Mouse (Mus musculus) liver, adult 2 months (tissue): Measurements from ENCODE around the gene Car6. TPM values are rescaled to one million over a fixed set of nuclear protein-coding genes. Genes with fewer than 3 reads are reported as not detected.

Source experiments
- DNase-seq: peaks from one replicate; pipeline ENCODE4 v3.0.0-alpha.2; 2011; ENCODE audit warnings: low read depth, low spot score; ENCODE audit errors: extremely low read depth
- H3K27ac ChIP-seq: fragments of 200-500 bp; replicated peaks from 2 replicates; pipeline ENCODE4 v1.5.1; 2012; ENCODE audit warnings: low read depth, mild to moderate bottlenecking, control low read depth, inconsistent platforms, low read length; ENCODE audit not compliant: insufficient read depth
- H3K27me3 ChIP-seq: fragments of 200-500 bp; 2 replicates; pipeline ENCODE4 v1.6.1; 2012; ENCODE audit warnings: mild to moderate bottlenecking, moderate library complexity, low read length, inconsistent platforms; ENCODE audit not compliant: control insufficient read depth, insufficient read depth
- H3K36me3 ChIP-seq: fragments of 200-500 bp; 2 replicates; pipeline ENCODE4 v1.6.1; 2012; ENCODE audit warnings: low read length, inconsistent platforms; ENCODE audit not compliant: control insufficient read depth, insufficient read depth
- H3K4me1 ChIP-seq: fragments of 200-500 bp; 2 replicates; pipeline ENCODE4 v1.6.1; 2011; ENCODE audit warnings: low read length; ENCODE audit not compliant: control insufficient read depth, insufficient read depth
- H3K4me3 ChIP-seq: fragments of 200-500 bp; 2 replicates; pipeline ENCODE4 v1.5.1; 2011; ENCODE audit warnings: low read depth, mild to moderate bottlenecking, control low read depth, low read length, moderate library complexity; ENCODE audit not compliant: insufficient read depth
- H3K79me2 ChIP-seq: fragments of 200-500 bp; 2 replicates; pipeline ENCODE4 v1.6.1; 2012; ENCODE audit warnings: inconsistent platforms, mild to moderate bottlenecking, low read length, moderate library complexity; ENCODE audit not compliant: control insufficient read depth, insufficient read depth
- H3K9ac ChIP-seq: fragments of 200-500 bp; 2 replicates; pipeline ENCODE4 v1.6.1; 2012; ENCODE audit warnings: low read depth, mild to moderate bottlenecking, control low read depth, inconsistent platforms, low read length
- CTCF ChIP-seq: fragments of 200-500 bp; IDR thresholded peaks from 2 replicates; pipeline ENCODE4 v1.5.1; 2011; ENCODE audit warnings: low read depth, low read length, control low read depth
- POLR2A ChIP-seq: fragments of 200-500 bp; IDR thresholded peaks from 2 replicates; pipeline ENCODE4 v1.6.1; 2011; ENCODE audit warnings: low read length, control low read depth; ENCODE audit not compliant: insufficient read depth; ENCODE audit errors: extremely low read depth
- WGBS: fragments of 180-500 bp; shearing (Covaris S2); methylation state at CpG from one replicate; pipeline ENCODE4 v1.1.7; 2018; 5-methylcytosine and 5-hydroxymethylcytosine counted together
- polyA plus RNA-seq: library from polyadenylated mRNA; depleted of rRNA; stranded (reverse); fragments of >200 nt; gene quantifications from 2 replicates; pipeline ENCODE4 v1.2.3, GENCODE M21; 2012
- total RNA-seq: library from RNA; depleted of rRNA; stranded (reverse); fragments of >200 nt; gene quantifications from 2 replicates; pipeline ENCODE4 v1.2.3, GENCODE M21; 2014

Car6 gene
- total and polyA plus RNA-seq, 2 experiments = not detected

- Histone ChIP-seq H3K27ac (no peak overlapping the region), H3K79me2 (no peaks in the 10 kb centered on the region), H3K27me3 (no peaks in the 10 kb centered on the region), H3K4me1 (peaks cover 3% of the 10 kb centered on the region), H3K36me3 (no peaks in the 10 kb centered on the region), H3K4me3 (no peak overlapping the region), H3K9ac (no peak overlapping the region)
- DNase-seq = no peak
- 96% methylated on average over 5 of the region's 5 CpGs for WGBS
- TF ChIP-seq CTCF (no peak), POLR2A (no peak)
Measured at GRCm38 (mm10) chr4:150209751-150210150, 8.6 kb upstream of the Car6 start.

- Histone ChIP-seq H3K79me2 (no peaks in the 10 kb centered on the region), H3K9ac (no peak overlapping the region), H3K27me3 (no peaks in the 10 kb centered on the region), H3K4me1 (no peaks in the 10 kb centered on the region), H3K36me3 (no peaks in the 10 kb centered on the region), H3K4me3 (no peak overlapping the region), H3K27ac (no peak overlapping the region)
- no peak for DNase-seq
- no peak for TF ChIP-seq POLR2A
- TF ChIP-seq CTCF = no peak
- WGBS = 74% methylated on average over 3 of the region's 3 CpGs
Measured at GRCm38 (mm10) chr4:150204877-150205276, 3.7 kb upstream of the Car6 start.

- Histone ChIP-seq H3K4me3 (no peak overlapping the region), H3K27ac (no peak overlapping the region), H3K36me3 (no peaks in the 10 kb centered on the region), H3K4me1 (no peaks in the 10 kb centered on the region), H3K9ac (no peak overlapping the region), H3K79me2 (no peaks in the 10 kb centered on the region), H3K27me3 (no peaks in the 10 kb centered on the region)
- DNase-seq = peak; percentile 26
- no peak for TF ChIP-seq CTCF
- no peak for TF ChIP-seq POLR2A
- 89% methylated on average over 5 of the region's 5 CpGs for WGBS
Measured at GRCm38 (mm10) chr4:150202702-150203101, 1.6 kb upstream of the Car6 start.

- Histone ChIP-seq H3K4me1 (no peaks in the 10 kb centered on the region), H3K79me2 (no peaks in the 10 kb centered on the region), H3K36me3 (no peaks in the 10 kb centered on the region), H3K9ac (no peak overlapping the region), H3K27me3 (no peaks in the 10 kb centered on the region), H3K27ac (no peak overlapping the region), H3K4me3 (no peak overlapping the region)
- TF ChIP-seq CTCF (no peak), POLR2A (no peak)
- DNase-seq = no peak
- WGBS = 90% methylated on average over 9 of the region's 9 CpGs
Measured at GRCm38 (mm10) chr4:150198268-150198667, 2.9 kb downstream of the Car6 start.

GRCm38 (mm10) chr4:150193915-150194314 lies 7.2 kb downstream of the Car6 start:
- Histone ChIP-seq H3K27me3 (no peaks in the 10 kb centered on the region), H3K79me2 (no peaks in the 10 kb centered on the region), H3K27ac (no peak overlapping the region), H3K9ac (no peak overlapping the region), H3K4me1 (no peaks in the 10 kb centered on the region), H3K4me3 (no peak overlapping the region), H3K36me3 (no peaks in the 10 kb centered on the region)
- peak; percentile 26 for DNase-seq
- 74% methylated on average over 1 of the region's 1 CpGs for WGBS
- TF ChIP-seq POLR2A (no peak), CTCF (peak; percentile 70)

GRCm38 (mm10) chr4:150192199-150192598 lies 8.9 kb downstream of the Car6 start:
- 85% methylated on average over 6 of the region's 6 CpGs for WGBS

More at GRCm38 (mm10) chr4:150192199-150192598, 8.9 kb downstream of the Car6 start:
- Histone ChIP-seq H3K27me3 (no peaks in the 10 kb centered on the region), H3K9ac (no peak overlapping the region), H3K4me1 (no peaks in the 10 kb centered on the region), H3K27ac (no peak overlapping the region), H3K36me3 (no peaks in the 10 kb centered on the region), H3K79me2 (no peaks in the 10 kb centered on the region), H3K4me3 (no peak overlapping the region)
- no peak for DNase-seq
- TF ChIP-seq POLR2A = no peak
- TF ChIP-seq CTCF = no peak
